Mouse (Mus musculus): ENCODE measurements around the gene Nt5c1a. TPM values are rescaled to one million over a fixed set of nuclear protein-coding genes. Genes with fewer than 3 reads are reported as not detected.

Gene Nt5c1a
- polyA plus RNA-seq, 1 experiment from 2014 or later = 0.39 TPM

DNA sequence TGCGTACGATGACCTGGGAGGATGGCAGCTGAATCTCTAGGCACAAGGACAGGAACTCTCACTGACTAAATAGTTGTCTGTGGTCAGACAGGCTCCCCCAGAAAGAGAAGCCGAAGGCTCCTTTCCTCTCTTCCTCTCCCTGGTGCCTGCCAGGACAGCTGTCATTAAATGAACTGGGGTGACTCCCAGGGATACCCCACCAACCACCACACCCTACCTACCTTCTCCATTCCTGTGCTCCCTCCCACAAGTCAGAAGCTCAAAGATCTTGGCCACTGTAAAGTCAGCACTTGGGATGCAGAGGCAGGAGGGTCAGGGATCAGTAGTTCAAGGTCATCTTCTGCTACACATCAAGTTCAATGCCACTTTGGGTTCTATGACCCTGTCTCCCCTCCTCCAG is 31.5 kb downstream of the Nt5c1a start:
- Histone ChIP-seq H3K36me3 (ENCODE audit: control insufficient read depth, insufficient read depth, low read length) (no peaks in the 10 kb centered on the region), H3K9ac (ENCODE audit: low read depth, low read length) (no peak overlapping the region)

GRCm38 (mm10) chr4:123233492-123234084 is 32.3 kb downstream of the Nt5c1a start, which contains the start of gene Heyl:
TSS of gene Heyl (plus strand) at chr4:123233556.
- peaks cover 19% of the 10 kb centered on the region; the same call in 1 of the 2 replicates for H3K27me3 ChIP-seq (ENCODE audit: control insufficient read depth, insufficient read depth, low read length)
- no peaks in the 10 kb centered on the region for H3K36me3 ChIP-seq (ENCODE audit: control insufficient read depth, insufficient read depth, low read length)
- H3K27ac ChIP-seq (ENCODE audit: low read depth, low read length) = 0 out of 2 replicates have a peak within 1 kb of the TSS, but pooled peaks have one; percentile 18
- peak within 1 kb of the TSS; percentile 56 for H3K4me3 ChIP-seq (ENCODE audit: low read depth, low read length)
- H3K4me1 ChIP-seq (ENCODE audit: control insufficient read depth, insufficient read depth, low read length) = peaks cover 34% of the 10 kb centered on the region
- WGBS (ENCODE audit: insufficient replicate concordance) = 1% methylated on average over 52 of the region's 52 CpGs
- H3K9me3 ChIP-seq (replicated peaks; ENCODE audit: control insufficient read depth, low read length) = no peaks in the 10 kb centered on the region
- H3K4me2 ChIP-seq = peak within 1 kb of the TSS; percentile 94
- H3K9ac ChIP-seq (ENCODE audit: low read depth, low read length) = peak within 1 kb of the TSS; percentile 67
- peak; percentile 36 for ATAC-seq (replicated peaks; ENCODE audit: insufficient number of reproducible peaks, low FRiP score, low TSS enrichment)

More for the DNA sequence above, 31.5 kb downstream of the Nt5c1a start:
- ATAC-seq (replicated peaks; ENCODE audit: insufficient number of reproducible peaks, low FRiP score, low TSS enrichment) = no peak
- Histone ChIP-seq H3K27me3 (ENCODE audit: control insufficient read depth, insufficient read depth, low read length) (peaks cover 19% of the 10 kb centered on the region; the same call in 1 of the 2 replicates), H3K4me3 (ENCODE audit: low read depth, low read length) (no peak overlapping the region), H3K4me1 (ENCODE audit: control insufficient read depth, insufficient read depth, low read length) (peaks cover 38% of the 10 kb centered on the region), H3K4me2 (no peak overlapping the region), H3K27ac (ENCODE audit: low read depth, low read length) (no peak overlapping the region), H3K9me3 (replicated peaks; ENCODE audit: control insufficient read depth, low read length) (no peaks in the 10 kb centered on the region)
- 56% methylated on average over 3 of the region's 3 CpGs for WGBS (ENCODE audit: insufficient replicate concordance)

GRCm38 (mm10) chr4:123235835-123236430 is 34.6 kb downstream of the Nt5c1a start:
- peaks cover 23% of the 10 kb centered on the region; the same call in 1 of the 2 replicates for H3K27me3 ChIP-seq (ENCODE audit: control insufficient read depth, insufficient read depth, low read length)
- no peak overlapping the region for H3K27ac ChIP-seq (ENCODE audit: low read depth, low read length)
- H3K36me3 ChIP-seq (ENCODE audit: control insufficient read depth, insufficient read depth, low read length) = no peaks in the 10 kb centered on the region
- H3K9ac ChIP-seq (ENCODE audit: low read depth, low read length) = no peak overlapping the region
- H3K4me3 ChIP-seq (ENCODE audit: low read depth, low read length) = no peak overlapping the region
- peaks cover 41% of the 10 kb centered on the region for H3K4me1 ChIP-seq (ENCODE audit: control insufficient read depth, insufficient read depth, low read length)
- WGBS (ENCODE audit: insufficient replicate concordance) = 63% methylated on average over 9 of the region's 9 CpGs
- H3K9me3 ChIP-seq (replicated peaks; ENCODE audit: control insufficient read depth, low read length) = no peaks in the 10 kb centered on the region
- ATAC-seq (replicated peaks; ENCODE audit: insufficient number of reproducible peaks, low FRiP score, low TSS enrichment) = no peak
- H3K4me2 ChIP-seq = no peak overlapping the region

GRCm38 (mm10) chr4:123236431-123237031 is 35.2 kb downstream of the Nt5c1a start:
- 77% methylated on average over 13 of the region's 13 CpGs for WGBS (ENCODE audit: insufficient replicate concordance)
- Histone ChIP-seq H3K4me3 (ENCODE audit: low read depth, low read length) (no peak overlapping the region), H3K9me3 (replicated peaks; ENCODE audit: control insufficient read depth, low read length) (no peaks in the 10 kb centered on the region), H3K36me3 (ENCODE audit: control insufficient read depth, insufficient read depth, low read length) (no peaks in the 10 kb centered on the region), H3K27ac (ENCODE audit: low read depth, low read length) (peak overlapping the region; percentile 69; the same call in 1 of the 2 replicates), H3K4me1 (ENCODE audit: control insufficient read depth, insufficient read depth, low read length) (peaks cover 41% of the 10 kb centered on the region), H3K9ac (ENCODE audit: low read depth, low read length) (no peak overlapping the region), H3K27me3 (ENCODE audit: control insufficient read depth, insufficient read depth, low read length) (peaks cover 23% of the 10 kb centered on the region; the same call in 1 of the 2 replicates), H3K4me2 (no peak overlapping the region)
- no peak for ATAC-seq (replicated peaks; ENCODE audit: insufficient number of reproducible peaks, low FRiP score, low TSS enrichment)

GRCm38 (mm10) chr4:123237386-123238266 is 36.3 kb downstream of the Nt5c1a start:
- H3K36me3 ChIP-seq (ENCODE audit: control insufficient read depth, insufficient read depth, low read length) = no peaks in the 10 kb centered on the region
- H3K27ac ChIP-seq (ENCODE audit: low read depth, low read length) = peak overlapping the region; percentile 69
- peaks cover 37% of the 10 kb centered on the region for H3K4me1 ChIP-seq (ENCODE audit: control insufficient read depth, insufficient read depth, low read length)
- ATAC-seq (replicated peaks; ENCODE audit: insufficient number of reproducible peaks, low FRiP score, low TSS enrichment) = 0 out of 2 replicates have a peak, but pooled peaks have one; percentile 6
- H3K27me3 ChIP-seq (ENCODE audit: control insufficient read depth, insufficient read depth, low read length) = peaks cover 23% of the 10 kb centered on the region; the same call in 1 of the 2 replicates
- H3K9me3 ChIP-seq (replicated peaks; ENCODE audit: control insufficient read depth, low read length) = no peaks in the 10 kb centered on the region
- H3K4me3 ChIP-seq (ENCODE audit: low read depth, low read length) = no peak overlapping the region
- no peak overlapping the region for H3K9ac ChIP-seq (ENCODE audit: low read depth, low read length)
- no peak overlapping the region for H3K4me2 ChIP-seq
- WGBS (ENCODE audit: insufficient replicate concordance) = 51% methylated on average over 6 of the region's 6 CpGs

DNA sequence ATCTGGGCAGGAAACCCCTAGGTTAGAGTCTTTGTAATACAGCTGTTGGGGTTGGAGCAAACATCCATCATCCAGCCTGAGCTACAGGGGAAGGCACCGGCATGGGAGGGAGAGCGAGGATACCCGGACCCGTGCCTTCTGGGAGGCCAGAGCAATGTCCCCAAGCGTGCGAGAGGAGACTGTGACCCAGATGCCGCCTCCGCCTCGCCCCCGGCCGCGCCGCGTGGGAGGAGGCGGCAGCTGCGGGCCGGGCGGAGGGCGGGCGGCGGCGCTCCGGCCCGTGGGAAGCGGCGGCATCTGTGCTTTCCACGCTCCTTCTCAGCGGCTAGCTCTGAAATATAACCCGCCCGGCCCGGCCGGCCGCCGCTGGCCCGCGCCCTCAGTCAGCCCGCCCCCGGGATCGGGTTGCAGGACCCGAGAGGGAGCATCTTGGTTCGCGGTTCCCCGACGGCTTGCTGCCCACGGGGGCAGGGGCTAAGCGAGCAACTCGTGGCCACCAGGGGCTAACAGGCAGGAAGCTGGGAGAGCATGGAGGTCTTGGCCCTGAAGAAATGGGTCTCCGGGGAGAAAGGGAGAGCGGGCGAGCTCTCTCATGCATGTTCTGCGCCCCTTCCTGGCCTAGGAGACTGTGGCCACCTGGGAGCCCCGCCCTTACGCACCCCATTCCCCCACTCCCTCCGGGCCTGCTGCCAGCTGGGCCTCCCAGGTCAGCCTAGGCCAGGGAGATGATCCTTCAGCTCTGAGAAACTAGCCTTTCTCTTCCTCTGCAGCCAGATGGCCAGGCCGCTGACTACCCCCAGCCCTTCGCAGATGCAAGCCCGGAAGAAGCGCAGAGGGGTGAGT is 38.3 kb downstream of the Nt5c1a start:
- Histone ChIP-seq H3K9me3 (replicated peaks; ENCODE audit: control insufficient read depth, low read length) (no peaks in the 10 kb centered on the region), H3K36me3 (ENCODE audit: control insufficient read depth, insufficient read depth, low read length) (no peaks in the 10 kb centered on the region), H3K27me3 (ENCODE audit: control insufficient read depth, insufficient read depth, low read length) (peaks cover 13% of the 10 kb centered on the region; the same call in 1 of the 2 replicates), H3K4me1 (ENCODE audit: control insufficient read depth, insufficient read depth, low read length) (peaks cover 31% of the 10 kb centered on the region), H3K9ac (ENCODE audit: low read depth, low read length) (peak overlapping the region; percentile 50), H3K4me2 (peak overlapping the region; percentile 63), H3K27ac (ENCODE audit: low read depth, low read length) (peak overlapping the region; percentile 13; the same call in 1 of the 2 replicates), H3K4me3 (ENCODE audit: low read depth, low read length) (peak overlapping the region; percentile 26)
- peak; percentile 19 for ATAC-seq (replicated peaks; ENCODE audit: insufficient number of reproducible peaks, low FRiP score, low TSS enrichment)
- WGBS (ENCODE audit: insufficient replicate concordance) = 11% methylated on average over 57 of the region's 58 CpGs

- 0 out of 2 replicates have a peak, but pooled peaks cover 3% of the 10 kb centered on the region for H3K27me3 ChIP-seq (ENCODE audit: control insufficient read depth, insufficient read depth, low read length)
- no peak overlapping the region for H3K9ac ChIP-seq (ENCODE audit: low read depth, low read length)
- no peaks in the 10 kb centered on the region for H3K9me3 ChIP-seq (replicated peaks; ENCODE audit: control insufficient read depth, low read length)
- H3K27ac ChIP-seq (ENCODE audit: low read depth, low read length) = peak overlapping the region; percentile 91
- H3K4me1 ChIP-seq (ENCODE audit: control insufficient read depth, insufficient read depth, low read length) = peaks cover 29% of the 10 kb centered on the region
- no peaks in the 10 kb centered on the region for H3K36me3 ChIP-seq (ENCODE audit: control insufficient read depth, insufficient read depth, low read length)
- 70% methylated on average over 7 of the region's 7 CpGs for WGBS (ENCODE audit: insufficient replicate concordance)
- no peak overlapping the region for H3K4me2 ChIP-seq
- no peak overlapping the region for H3K4me3 ChIP-seq (ENCODE audit: low read depth, low read length)
- ATAC-seq (replicated peaks; ENCODE audit: insufficient number of reproducible peaks, low FRiP score, low TSS enrichment) = no peak
These were observed 44.9 kb downstream of the Nt5c1a start for GRCm38 (mm10) chr4:123246221-123246620.

All from heart, embryonic 11.5 days (tissue).